Mouse (Mus musculus) v-Abl transformed pro-B cells (cell line): ENCODE measurements around the gene Megf11.
"Not testable (repeated sequence)": the region's sequence is repeated elsewhere in the genome, so short reads cannot be mapped to it uniquely, and the experiment has no call there.

Experiments
- in situ Hi-C, 2 experiments: fragments of 400-800 bp; cut with MboI; formaldehyde crosslinking; loops; one replicate each; pipeline ENCODE4 v1.15.1; 2025; ENCODE audit not compliant: unreplicated experiment in 2 of 2

Megf11 gene

DNA sequence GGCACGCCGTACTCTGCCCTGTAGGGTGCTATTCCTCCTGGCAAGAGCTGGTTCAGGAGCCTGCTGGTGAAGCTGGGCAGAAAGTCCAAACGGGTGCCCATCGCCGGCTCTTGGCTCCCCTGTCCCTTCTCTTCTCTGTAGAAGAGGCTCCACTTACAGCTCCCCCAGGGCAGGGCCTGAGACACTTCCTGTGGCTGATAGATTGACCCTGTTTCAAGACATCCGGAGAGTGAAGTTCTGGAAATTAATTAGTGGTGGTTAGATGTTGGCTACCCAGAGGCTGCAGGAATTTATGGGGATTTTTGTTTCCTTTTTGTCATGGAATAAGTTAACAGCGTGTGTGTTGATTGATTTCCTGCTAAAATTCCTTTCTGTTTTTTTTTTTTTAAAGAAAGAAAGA lies 72.2 kb downstream of the Megf11 start:
- in situ Hi-C loops: no loop called here

DNA sequence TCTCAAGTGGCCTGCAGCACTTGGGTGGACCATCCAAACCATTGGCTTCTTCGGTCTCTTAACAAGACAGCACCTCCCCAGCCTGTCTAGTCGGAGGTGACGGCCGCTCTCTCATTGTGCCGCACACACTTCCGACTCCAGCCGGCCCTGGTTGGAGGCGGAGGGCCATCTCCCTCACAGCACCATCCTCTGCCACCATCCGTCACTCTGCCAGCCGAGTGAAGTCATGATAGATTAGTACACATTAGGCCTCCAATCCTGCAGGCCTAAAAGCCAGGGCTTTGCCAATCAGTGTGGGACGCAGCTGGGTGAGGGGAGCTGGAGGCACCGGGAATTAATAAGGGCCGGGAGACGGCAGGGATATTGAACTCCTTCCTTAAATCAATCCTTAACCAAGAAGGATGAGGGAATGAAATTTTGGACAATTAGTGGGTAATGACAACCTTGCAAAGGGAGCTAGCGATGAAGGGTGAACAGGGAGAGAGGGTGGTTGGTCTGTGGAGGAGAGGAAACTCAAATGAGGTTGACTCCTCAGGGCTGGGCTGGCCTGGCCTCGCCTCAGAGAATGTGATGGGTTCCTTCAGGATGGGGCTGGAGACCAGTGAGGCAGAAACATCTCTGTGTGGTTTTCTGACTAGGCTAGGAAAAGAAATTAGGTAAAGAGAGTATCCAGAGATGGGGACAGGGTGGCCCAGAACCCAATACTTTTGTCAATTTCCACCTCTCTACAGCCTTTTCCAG lies 76.3 kb downstream of the Megf11 start:
- in situ Hi-C loops: no loop called here

DNA sequence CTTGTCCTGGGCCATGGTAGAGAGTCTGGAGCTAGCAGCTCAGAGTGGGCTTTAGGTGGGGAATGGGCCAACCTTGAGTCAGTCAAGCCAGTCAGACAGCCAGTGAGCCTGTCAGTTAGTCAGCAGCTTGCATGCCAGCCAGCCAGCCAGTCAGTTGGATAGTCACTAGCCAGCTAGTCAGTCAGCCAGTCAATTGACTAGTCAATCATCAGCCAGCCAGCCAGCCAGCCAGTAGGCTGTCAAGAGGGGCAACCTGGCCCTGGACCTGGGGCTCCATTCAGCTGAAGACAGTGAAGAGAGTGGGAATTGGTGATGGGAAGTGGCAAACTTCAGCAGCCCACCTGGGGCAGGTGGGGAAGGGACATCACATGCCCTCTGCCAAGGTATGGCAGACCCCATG lies 77.4 kb downstream of the Megf11 start:
- in situ Hi-C loops: no loop called here

DNA sequence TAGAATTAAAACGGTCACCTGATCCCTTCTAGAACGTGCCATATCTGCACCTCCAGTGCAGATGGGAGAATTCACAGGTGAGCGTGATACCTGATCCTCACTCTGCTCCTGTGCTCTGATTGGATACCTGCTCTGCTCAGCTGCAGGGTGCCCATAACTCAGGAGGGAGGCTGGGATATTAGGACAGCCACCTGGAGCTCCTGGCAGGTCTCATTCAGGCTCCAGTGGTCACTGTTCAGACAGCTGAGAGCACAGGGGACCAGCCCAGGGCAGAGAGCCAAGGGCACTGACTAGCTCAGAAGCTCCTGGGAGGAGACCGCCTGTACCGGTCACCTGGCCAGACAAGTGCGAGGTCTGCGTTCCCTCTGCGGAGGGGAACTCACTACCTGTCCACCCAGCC lies 80.7 kb downstream of the Megf11 start:
- in situ Hi-C loops: no loop called here

DNA sequence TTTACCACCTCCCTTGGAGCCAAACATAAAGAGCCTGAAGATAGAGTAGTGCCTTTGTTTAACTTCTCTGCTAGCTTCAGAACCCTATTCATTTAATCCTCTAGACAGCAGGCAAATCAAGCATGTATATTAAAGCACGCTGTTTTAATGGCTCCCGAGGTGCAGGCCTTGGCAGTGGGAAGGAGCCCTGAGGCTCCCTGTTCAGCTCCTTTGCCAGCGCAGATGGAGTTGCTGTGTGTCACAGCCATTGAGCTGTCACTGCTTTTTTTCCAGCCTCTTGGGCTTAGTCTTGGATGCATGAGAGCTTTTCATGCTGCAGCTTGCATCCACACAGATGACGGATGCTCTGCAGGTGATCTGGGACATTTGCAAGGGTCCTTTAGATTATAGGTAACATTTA lies 81.1 kb downstream of the Megf11 start:
- in situ Hi-C loops: no loop called here

DNA sequence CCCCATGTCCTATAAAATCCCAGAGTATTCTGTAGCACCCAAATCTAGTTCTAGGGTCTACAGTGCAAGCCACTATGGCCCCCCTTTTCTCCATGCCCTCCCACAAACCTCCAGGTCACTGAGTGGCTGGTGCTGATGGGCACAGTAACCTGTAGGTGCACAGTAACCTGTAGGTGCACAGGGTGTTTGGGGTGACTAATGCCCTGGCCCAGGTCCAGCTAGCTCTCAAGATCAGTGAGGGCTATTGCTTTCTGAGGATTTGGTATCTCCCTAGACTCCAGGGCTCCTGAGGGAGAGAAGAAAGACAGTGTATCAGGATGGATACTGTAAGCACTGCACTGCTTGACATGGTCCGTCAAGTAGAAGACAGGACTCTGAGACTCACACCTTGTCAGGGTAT lies 85.4 kb downstream of the Megf11 start:
- in situ Hi-C loops: no loop called here

DNA sequence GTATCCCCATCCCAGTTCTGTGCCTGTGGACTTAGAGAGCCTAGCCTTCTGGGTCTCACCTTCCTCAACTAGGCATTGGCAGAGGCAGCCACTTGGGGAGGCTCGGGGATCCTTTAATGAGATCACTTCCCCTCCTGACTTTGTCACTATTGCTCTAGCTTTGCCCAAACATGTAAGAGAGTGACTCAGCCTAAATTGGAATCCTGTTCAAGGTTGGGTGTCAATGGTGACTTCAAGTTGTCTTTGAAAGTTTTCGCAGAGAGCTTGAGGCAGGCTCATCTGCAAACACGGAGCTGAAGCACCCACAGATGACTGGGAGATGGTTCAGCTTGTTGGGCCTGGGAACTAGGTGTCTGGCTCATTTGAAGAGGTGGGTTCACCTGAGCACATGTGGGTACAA lies 85.9 kb downstream of the Megf11 start:
- in situ Hi-C loops: no loop called here

DNA sequence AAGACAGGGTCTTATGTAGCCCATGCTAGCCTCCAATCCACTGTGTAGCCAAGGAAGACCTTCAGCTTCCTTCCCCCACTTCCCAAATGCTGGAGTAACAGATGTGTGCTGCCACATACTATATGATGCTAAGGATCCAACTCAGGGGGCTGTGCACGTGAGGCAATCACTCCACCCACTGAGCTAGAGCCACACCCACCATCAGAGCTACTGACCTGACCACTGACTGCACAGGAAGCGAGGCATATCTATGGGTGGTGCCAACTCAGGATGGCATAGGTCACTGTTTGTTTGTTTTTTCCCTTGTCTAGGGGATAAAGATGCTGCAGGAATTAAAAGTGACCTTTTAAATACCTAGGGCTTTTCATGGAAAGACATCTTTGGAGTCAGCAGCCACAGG lies 86.7 kb downstream of the Megf11 start:
- in situ Hi-C loops: no loop called here

DNA sequence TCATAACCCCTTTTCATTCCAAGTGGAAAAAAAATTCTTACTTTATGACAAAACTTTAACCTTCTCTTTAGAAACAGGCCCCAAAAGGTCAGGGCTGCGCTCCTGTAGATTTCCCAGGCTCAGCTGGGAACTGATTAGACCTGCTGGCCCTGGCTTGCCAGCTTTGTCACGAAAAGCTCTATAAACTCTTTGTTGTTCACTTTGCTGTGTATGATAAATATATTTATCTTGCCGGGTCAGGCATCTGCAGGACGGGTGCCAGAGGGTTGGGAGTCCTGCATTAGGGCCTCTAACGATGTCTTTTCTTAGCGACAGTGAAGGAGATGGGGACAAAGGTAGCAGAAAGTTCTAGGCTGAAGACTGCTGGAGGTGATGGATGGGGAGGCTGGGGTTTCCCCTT lies 87.3 kb downstream of the Megf11 start:
- in situ Hi-C loops: no loop called here

DNA sequence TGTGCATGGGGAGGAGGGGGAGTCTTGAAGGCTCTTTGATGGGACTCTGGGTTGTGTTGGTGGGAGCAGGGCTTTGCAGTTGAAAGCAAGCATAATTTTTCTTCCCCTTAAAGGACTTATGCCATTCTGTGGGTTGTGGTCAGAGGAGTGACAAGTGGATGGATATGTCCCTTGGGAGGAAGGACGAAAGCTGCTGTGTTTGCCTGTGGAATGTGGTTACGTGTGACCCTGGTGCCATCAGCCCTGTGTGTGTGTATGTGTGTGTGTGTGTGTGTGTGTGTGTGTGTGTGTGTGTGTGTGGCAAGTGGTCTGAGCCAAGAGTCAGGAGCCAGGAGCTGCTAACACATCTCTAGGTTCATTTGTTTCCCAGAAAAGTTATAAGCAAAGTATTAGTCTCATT lies 87.7 kb downstream of the Megf11 start:
- in situ Hi-C loops: no loop called here

DNA sequence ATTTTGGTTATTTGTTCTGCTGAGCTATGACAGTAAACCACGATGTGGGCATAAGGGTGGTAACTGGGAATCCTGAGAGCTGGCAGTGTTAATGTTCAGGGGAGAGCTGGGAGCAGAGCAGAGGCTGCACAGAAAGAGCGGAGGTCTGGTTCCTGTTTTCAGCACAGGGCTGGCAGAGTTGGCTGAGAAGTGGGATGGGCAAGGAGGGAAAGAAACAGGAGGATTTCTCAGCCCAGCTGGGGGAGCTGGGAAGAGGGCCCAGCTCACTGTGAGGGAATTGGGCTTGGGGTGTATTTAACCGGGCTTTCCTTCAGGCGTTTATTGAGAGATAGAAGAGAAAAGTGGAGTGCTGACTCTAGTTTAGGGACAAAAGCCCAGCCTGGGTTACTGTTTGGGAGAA lies 88.3 kb downstream of the Megf11 start:
- in situ Hi-C loops: no loop called here

DNA sequence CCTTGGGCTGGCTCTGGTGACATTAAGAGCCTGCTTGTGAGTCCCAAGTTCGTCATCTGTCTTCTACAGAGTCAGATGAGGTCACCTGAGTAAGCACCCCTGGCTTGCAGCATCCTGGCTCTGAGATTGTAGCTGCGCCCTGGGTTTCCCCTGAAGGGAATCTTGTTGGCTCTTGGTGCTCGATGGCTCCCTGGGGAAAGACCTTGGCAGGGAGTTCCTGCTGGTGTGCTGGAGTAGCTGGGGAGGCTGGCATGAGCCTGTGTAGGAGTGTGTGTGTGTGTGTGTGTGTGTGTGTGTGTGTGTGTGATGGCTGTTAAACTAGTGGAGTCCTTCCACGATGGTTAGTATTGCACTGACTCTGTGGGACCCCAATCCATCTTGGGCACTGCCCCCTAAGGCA lies 88.7 kb downstream of the Megf11 start:
- in situ Hi-C loops: no loop called here

DNA sequence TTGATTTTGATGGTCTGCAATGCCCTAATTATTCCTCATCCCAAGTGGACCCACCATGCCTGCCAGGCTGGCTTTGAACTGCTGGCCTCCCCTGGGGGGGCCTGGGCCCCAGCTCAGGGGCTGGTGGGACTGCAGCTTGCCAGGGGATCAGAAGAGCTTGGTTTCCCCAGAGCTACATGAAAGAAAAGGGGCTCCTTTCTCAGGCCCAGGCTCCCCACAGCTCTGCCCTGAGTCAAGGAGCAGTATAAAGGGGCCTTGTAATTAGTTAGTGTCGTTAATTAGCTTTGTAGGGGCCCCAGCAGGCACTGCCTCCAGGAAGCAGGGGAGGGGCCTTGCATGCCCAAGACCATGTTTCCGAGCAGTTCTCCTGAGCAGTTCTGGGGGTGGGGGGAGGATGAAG lies 90.5 kb downstream of the Megf11 start:
- in situ Hi-C loops: no loop called here

DNA sequence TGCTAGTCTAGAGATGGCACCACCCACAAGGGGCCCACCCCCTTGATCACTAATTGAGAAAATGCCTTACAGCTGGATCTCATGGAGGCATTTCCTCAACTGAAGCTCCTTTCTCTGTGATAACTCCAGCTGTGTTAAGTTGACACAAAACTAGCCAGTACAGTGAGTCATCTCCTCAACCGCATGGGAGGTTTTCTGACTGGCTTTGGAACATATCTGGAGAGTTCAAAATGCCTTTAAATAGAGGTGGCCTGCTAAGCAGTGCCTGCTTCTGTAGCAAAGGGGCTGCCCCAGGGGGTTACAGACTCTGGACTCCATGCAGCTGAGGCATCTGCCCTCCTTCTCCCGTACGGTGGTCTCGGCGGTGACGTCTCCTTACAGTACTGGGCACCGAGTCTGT lies 92.0 kb downstream of the Megf11 start:
- in situ Hi-C loops: not testable (repeated sequence)

DNA sequence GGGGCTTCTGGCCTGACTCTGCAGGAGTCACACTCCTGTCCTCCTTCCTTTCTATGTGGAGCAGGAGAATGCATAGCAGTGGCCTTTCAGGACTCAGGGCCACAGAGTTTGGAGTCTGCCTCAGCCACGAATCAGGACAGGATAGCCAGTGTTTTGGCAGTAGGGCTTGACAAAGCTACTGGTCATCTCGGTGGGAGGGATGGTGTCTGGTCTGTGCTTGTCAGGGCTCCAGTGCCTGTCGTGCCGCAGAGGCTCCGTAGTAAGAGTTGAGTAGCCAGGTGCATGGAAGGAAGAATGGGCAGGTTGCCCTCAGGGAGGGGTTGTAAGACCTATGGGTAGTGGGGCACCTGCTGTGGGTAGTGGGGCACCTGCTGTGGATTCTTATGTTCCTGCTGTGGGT lies 96.7 kb downstream of the Megf11 start:
- in situ Hi-C loops: no loop called here

DNA sequence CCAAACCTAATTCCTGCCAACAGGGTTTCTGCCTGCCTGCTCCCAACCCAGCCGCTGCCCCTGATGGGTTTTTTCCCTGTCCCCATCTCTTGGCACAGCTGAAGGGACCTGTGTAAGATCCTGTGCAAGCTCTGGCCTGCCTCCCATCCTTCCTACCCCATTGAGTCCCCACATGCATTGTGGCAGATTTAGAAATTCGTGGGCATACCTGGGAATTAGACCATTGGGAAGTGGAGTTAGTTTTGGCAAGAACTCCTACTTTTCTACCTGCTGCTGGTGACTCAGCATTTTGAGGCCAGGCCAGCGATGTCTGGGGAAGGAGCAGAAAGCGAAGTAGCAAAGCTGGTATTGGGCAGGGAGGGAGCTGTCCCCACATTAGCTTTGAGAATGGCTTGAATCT lies 102.0 kb downstream of the Megf11 start:
- in situ Hi-C loops: no loop called here

DNA sequence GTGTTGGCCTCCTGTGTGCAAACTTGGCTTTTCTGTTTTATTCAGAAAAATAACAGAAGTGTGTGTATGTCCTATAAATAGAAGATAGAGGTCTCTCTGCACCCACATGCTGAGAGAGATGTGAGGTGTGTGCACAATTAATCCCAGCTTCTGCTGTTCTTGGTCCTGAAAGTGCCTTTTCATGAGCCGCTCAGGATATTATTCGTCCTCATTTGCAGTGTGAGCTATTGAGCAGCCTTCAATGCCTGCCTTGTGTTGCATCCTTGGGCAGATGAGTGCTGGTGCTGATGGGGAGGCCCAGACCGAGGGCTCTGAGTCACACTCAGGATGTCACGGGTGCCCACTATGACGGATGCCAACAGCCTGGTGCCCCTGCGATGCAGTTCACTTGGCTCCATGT lies 109.2 kb downstream of the Megf11 start:
- in situ Hi-C loops: no loop called here

DNA sequence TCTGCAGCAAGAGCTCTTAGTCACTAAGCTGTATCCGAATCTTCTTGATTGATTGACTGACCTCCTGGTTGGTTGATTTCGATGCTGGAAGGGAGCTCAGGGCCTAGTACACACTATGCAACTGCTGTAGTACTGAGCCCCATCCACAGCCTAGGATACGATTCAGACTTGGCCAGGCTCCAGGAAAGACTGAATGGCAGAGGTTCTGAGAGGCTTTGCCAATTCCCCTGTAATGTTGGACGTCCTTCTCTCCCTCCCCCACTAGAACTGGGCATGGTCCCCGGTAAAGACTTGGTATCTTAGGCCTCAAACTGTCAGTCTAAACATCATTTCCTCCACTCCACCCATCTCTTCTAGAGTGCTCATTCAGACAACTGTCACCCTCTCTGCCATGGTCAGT lies 113.5 kb downstream of the Megf11 start:
- in situ Hi-C loops: no loop called here

DNA sequence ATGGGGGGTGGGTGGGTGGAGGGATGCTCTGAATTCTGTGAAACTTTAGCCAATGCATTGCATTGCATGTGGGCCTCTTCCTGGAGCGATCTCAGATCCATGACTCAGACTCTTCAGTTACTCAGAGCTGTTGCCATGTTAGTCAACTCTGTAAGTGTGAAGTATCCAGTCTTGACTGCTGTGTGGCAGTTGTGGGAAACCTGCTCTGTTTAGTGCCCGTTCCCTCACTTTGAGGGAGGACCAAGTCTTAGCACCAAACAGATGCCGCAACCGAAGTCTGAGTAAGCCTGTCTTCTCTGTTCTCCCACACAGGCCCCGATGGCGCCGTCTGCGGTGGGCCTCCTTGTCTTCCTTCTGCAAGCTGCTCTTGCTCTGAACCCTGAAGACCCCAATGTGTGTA lies 115.8 kb downstream of the Megf11 start:
- in situ Hi-C loops: no loop called here

DNA sequence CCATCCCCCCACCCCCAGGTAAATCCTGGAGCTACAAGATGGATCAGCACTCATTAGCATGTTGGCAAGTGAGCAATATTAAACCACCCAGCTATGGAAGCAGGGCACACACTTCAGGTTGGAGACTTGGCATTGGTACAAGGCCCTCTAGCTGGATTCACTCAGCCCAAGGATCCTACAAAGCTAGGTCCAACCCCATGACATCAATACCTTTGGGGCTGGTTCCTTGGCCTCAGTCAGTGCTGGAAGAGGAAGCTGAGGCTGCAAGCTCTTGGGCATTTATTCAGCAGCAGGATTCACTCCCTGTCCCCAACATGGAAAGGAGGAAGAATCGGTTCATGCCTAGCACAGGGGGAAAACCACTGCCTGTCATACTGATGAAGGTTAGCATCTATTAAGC lies 118.6 kb downstream of the Megf11 start:
- in situ Hi-C loops: no loop called here

DNA sequence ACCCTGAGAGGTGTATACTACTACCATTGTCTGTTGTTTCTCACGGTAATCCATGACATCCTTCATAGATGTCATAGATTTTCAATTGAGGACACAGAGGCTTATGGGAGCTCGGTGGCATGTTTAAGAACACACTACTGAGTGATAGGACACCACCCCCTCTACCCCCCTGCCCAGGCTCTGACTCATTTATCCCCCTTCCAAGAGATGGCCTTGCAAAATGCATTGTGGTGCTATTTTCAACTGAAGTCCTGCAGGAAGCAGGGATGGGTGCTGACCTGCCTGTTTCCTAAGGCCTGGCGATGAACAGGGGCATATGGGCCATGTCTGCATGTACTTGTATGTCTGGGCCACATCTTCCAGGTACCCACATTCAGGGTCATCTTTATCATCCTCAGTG lies 119.0 kb downstream of the Megf11 start:
- in situ Hi-C loops: no loop called here

DNA sequence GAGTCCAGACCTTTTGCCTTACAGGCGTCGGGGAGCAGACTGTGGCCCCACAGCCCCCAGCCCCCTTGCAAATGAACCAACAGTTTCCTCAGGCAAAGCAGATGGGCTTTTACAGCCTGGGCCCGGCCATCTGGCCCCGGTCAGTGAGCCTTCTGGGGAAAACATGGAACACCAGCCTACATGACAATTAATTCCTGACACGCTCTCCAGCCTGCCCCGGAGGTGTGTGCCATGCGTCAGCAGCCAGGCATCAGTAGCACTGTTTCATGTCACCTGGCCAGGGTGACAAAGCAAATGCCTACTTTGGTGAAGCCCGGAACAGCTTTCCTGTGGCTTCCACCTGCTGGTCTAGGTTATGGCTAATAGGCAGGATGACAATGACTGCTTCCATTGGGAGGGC lies 119.5 kb downstream of the Megf11 start:
- in situ Hi-C loops: no loop called here
